Mouse (Mus musculus) retina, embryonic 14.5 days (tissue): ENCODE measurements around the gene Crebbp.
A peak's percentile ranks its signal among the peaks of the same experiment; 100 is the strongest.
"Not testable (repeated sequence)": the region's sequence is repeated elsewhere in the genome, so short reads cannot be mapped to it uniquely, and the experiment has no call there.

ENCODE experiments used
- DNase-seq: peaks from one replicate; pipeline ENCODE4 v3.0.0-alpha.2; 2015; ENCODE audit warnings: low spot score

Crebbp gene

GRCm38 (mm10) chr16:4213799-4214551 is at the start of gene Crebbp:
TSS of gene Crebbp (minus strand) at chr16:4213997.
- peak; percentile 95 for DNase-seq

- no peak for DNase-seq
Measured at GRCm38 (mm10) chr16:4263486-4263885, 49.7 kb upstream of the Crebbp start.

- DNase-seq = no peak
Measured at GRCm38 (mm10) chr16:4257546-4257945, 43.7 kb upstream of the Crebbp start.

- DNase-seq = no peak
Measured at GRCm38 (mm10) chr16:4248791-4249190, 35.0 kb upstream of the Crebbp start.

- DNase-seq = not testable (repeated sequence)
Measured at GRCm38 (mm10) chr16:4245241-4245640, 31.4 kb upstream of the Crebbp start.

- DNase-seq = no peak
Measured at GRCm38 (mm10) chr16:4236131-4236530, 22.3 kb upstream of the Crebbp start.

GRCm38 (mm10) chr16:4235587-4235986 is 21.8 kb upstream of the Crebbp start:
- no peak for DNase-seq

GRCm38 (mm10) chr16:4225841-4226240 is 12.0 kb upstream of the Crebbp start:
- DNase-seq = no peak

- no peak for DNase-seq
Measured at GRCm38 (mm10) chr16:4214631-4215240, 939 bp upstream of the Crebbp start.

- DNase-seq = peak; percentile 65
Measured at GRCm38 (mm10) chr16:4212963-4213798, 616 bp downstream of the Crebbp start.

GRCm38 (mm10) chr16:4212167-4212962 is 1.4 kb downstream of the Crebbp start:
- peak; percentile 12 for DNase-seq

- peak; percentile 5 for DNase-seq
Measured at GRCm38 (mm10) chr16:4210290-4210689, 3.5 kb downstream of the Crebbp start.

- no peak for DNase-seq
Measured at GRCm38 (mm10) chr16:4203592-4203991, 10.2 kb downstream of the Crebbp start.

GRCm38 (mm10) chr16:4199995-4200394 is 13.8 kb downstream of the Crebbp start:
- DNase-seq = no peak

GRCm38 (mm10) chr16:4199566-4199965 is 14.2 kb downstream of the Crebbp start:
- no peak for DNase-seq

- DNase-seq = no peak
Measured at GRCm38 (mm10) chr16:4198004-4198403, 15.8 kb downstream of the Crebbp start.

- no peak for DNase-seq
Measured at GRCm38 (mm10) chr16:4190166-4190565, 23.6 kb downstream of the Crebbp start.

- no peak for DNase-seq
Measured at GRCm38 (mm10) chr16:4175134-4175533, 38.7 kb downstream of the Crebbp start.

GRCm38 (mm10) chr16:4169530-4169929 is 44.3 kb downstream of the Crebbp start:
- DNase-seq = no peak

- no peak for DNase-seq
Measured at GRCm38 (mm10) chr16:4168476-4168875, 45.3 kb downstream of the Crebbp start.

- DNase-seq = no peak
Measured at GRCm38 (mm10) chr16:4160898-4161247, 52.9 kb downstream of the Crebbp start.
